Mouse (Mus musculus) brain, embryonic 14.5 days (tissue): Measurements from ENCODE around the gene Cage1.

Experiments
- CTCF ChIP-seq: fragments of 200-500 bp; IDR thresholded peaks from 2 replicates; pipeline ENCODE4 v1.5.1; 2012; ENCODE audit warnings: inconsistent platforms, mild to moderate bottlenecking, moderate library complexity, borderline replicate concordance; ENCODE audit not compliant: insufficient read depth, insufficient read length; ENCODE audit errors: extremely low read depth
- POLR2A ChIP-seq: fragments of 200-500 bp; IDR thresholded peaks from 2 replicates; pipeline ENCODE4 v1.6.1; 2012; ENCODE audit warnings: mild to moderate bottlenecking, inconsistent platforms, borderline replicate concordance; ENCODE audit not compliant: poor library complexity, insufficient read depth, insufficient read length, severe bottlenecking; ENCODE audit errors: extremely low read depth

DNA sequence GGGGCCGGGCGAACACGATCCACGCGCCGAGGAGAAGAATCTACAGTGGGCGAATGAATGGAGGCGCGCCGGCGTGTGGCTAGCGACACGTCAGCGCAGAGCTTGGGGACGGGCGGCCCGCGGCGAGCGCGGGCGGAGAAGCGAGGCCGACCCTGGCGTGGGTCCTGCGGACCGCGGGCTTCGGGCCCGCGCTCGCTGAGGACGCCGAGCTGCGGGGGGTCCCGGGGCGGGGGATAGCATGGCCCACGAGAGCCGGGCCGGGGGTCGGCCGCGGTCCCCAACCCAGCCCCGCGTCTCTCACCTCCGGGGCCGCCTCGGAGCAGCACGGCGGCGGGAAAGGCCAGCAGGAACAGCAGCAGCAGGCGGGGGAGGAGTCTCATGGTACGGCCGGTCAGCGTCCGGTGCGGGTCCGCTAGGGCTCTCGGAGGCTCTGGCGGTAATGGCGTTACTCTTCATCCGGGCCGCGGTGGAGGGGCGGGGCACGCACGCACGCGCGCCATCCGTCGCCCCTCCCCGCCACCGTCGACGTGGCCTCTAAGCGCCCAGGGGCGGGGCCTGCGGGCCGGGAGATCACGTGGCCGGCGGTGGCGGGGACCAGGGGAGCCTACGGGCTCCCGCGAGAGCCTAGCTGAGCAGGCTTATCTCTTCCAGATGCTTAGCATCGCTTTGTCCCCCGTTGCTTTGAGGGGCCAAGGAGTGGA is 43.0 kb downstream of the Cage1 start, which contains the start of gene Ssr1:
- no peak for TF ChIP-seq CTCF
- 0 out of 2 replicates have a peak, but pooled peaks have one; percentile 64 for TF ChIP-seq POLR2A
